Mouse (Mus musculus): ENCODE data around the gene Nsun3.

DNA sequence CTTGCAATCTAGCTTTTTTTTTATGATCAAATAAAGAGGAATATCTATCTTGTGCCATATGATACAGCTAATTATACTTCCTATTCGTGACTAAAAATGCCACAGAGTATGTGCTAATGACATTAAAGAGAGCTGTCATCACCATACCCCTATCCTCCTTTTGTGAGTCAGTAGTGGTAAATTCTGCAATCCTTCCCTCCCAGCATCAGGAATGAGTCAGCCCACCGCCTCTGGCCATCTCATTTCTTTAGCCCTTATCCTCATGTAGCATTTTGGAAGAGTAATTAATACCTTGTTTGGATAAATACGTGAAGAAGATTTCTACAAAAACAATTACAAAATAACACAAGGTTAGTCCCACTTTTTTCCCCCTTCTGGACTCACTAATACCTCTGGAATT, 56.8 kb downstream of the Nsun3 start:
- no peak for TF ChIP-seq CTCF (IDR thresholded peaks at IDR 0.05; ENCODE audit: low read depth, low read length)
- no peak for TF ChIP-seq POLR2A (IDR thresholded peaks at IDR 0.05; ENCODE audit: extremely low read depth, insufficient read depth, low read length)
